Mouse (Mus musculus): ENCODE measurements at regions not wholly inside any gene's neighbourhood (a gene's known extent, or its start where the extent isn't known, plus 50 kb on each side); places are given as distances from the start of the nearest gene placed in this dataset.

- no peak for ATAC-seq (ENCODE audit: insufficient number of reproducible peaks, insufficient read depth, low FRiP score, low TSS enrichment, low read depth)
- WGBS, result 53% methylated on average over 5 of the region's 5 CpGs
- no peaks in the 10 kb centered on the region for H3K4me1 ChIP-seq
Observed at GRCm38 (mm10) chr10:91345465-91345864, 164.3 kb upstream of the Tmpo start.

GRCm38 (mm10) chr10:91342083-91342482 lies 161.0 kb upstream of the Tmpo start:
- no peak overlapping the region for H3K9ac ChIP-seq
- H3K36me3 ChIP-seq, result no peaks in the 10 kb centered on the region
- no peak overlapping the region for H3K4me2 ChIP-seq
- 89% methylated on average over 8 of the region's 8 CpGs for WGBS
- H3K27ac ChIP-seq, result no peak overlapping the region
- H3K4me3 ChIP-seq, result no peak overlapping the region
- ATAC-seq (ENCODE audit: insufficient number of reproducible peaks, insufficient read depth, low FRiP score, low TSS enrichment, low read depth), result no peak
- H3K9me3 ChIP-seq, result no peaks in the 10 kb centered on the region
- no peaks in the 10 kb centered on the region for H3K27me3 ChIP-seq
- H3K4me1 ChIP-seq, result no peaks in the 10 kb centered on the region

More at GRCm38 (mm10) chr10:91345465-91345864, 164.3 kb upstream of the Tmpo start:
- Histone ChIP-seq H3K27ac (no peak overlapping the region), H3K36me3 (no peaks in the 10 kb centered on the region), H3K27me3 (no peaks in the 10 kb centered on the region), H3K9me3 (no peaks in the 10 kb centered on the region), H3K4me3 (no peak overlapping the region), H3K4me2 (no peak overlapping the region), H3K9ac (no peak overlapping the region)

GRCm38 (mm10) chr10:91339361-91339760 lies 158.2 kb upstream of the Tmpo start:
- no peaks in the 10 kb centered on the region for H3K27me3 ChIP-seq
- ATAC-seq (ENCODE audit: insufficient number of reproducible peaks, insufficient read depth, low FRiP score, low TSS enrichment, low read depth), result no peak
- H3K9me3 ChIP-seq, result no peaks in the 10 kb centered on the region
- no peak overlapping the region for H3K4me3 ChIP-seq
- H3K27ac ChIP-seq, result no peak overlapping the region
- no peak overlapping the region for H3K9ac ChIP-seq
- H3K4me1 ChIP-seq, result no peaks in the 10 kb centered on the region
- WGBS, result 93% methylated on average over 3 of the region's 3 CpGs
- no peak overlapping the region for H3K4me2 ChIP-seq
- H3K36me3 ChIP-seq, result no peaks in the 10 kb centered on the region

GRCm38 (mm10) chr10:91326661-91327312 lies 145.7 kb upstream of the Tmpo start:
- WGBS, result 29% methylated on average over 12 of the region's 12 CpGs
- no peaks in the 10 kb centered on the region for H3K4me1 ChIP-seq
- H3K4me3 ChIP-seq, result no peak overlapping the region
- no peak for ATAC-seq (ENCODE audit: insufficient number of reproducible peaks, insufficient read depth, low FRiP score, low TSS enrichment, low read depth)
- no peak overlapping the region for H3K4me2 ChIP-seq
- no peaks in the 10 kb centered on the region for H3K36me3 ChIP-seq
- no peak overlapping the region for H3K9ac ChIP-seq
- H3K9me3 ChIP-seq, result no peaks in the 10 kb centered on the region
- H3K27ac ChIP-seq, result no peak overlapping the region
- no peaks in the 10 kb centered on the region for H3K27me3 ChIP-seq

GRCm38 (mm10) chr10:91326144-91326655 lies 145.1 kb upstream of the Tmpo start:
- Histone ChIP-seq H3K4me1 (no peaks in the 10 kb centered on the region), H3K9me3 (no peaks in the 10 kb centered on the region), H3K4me3 (no peak overlapping the region), H3K27me3 (no peaks in the 10 kb centered on the region), H3K9ac (no peak overlapping the region), H3K4me2 (no peak overlapping the region), H3K36me3 (no peaks in the 10 kb centered on the region), H3K27ac (no peak overlapping the region)
- 61% methylated on average over 8 of the region's 8 CpGs for WGBS
- no peak for ATAC-seq (ENCODE audit: insufficient number of reproducible peaks, insufficient read depth, low FRiP score, low TSS enrichment, low read depth)

- no peak overlapping the region for H3K4me2 ChIP-seq
- no peaks in the 10 kb centered on the region for H3K36me3 ChIP-seq
- no peak for ATAC-seq (ENCODE audit: insufficient number of reproducible peaks, insufficient read depth, low FRiP score, low TSS enrichment, low read depth)
- H3K27ac ChIP-seq, result no peak overlapping the region
- WGBS, result 80% methylated on average over 4 of the region's 4 CpGs
- no peaks in the 10 kb centered on the region for H3K4me1 ChIP-seq
- no peaks in the 10 kb centered on the region for H3K27me3 ChIP-seq
- no peak overlapping the region for H3K9ac ChIP-seq
- no peak overlapping the region for H3K4me3 ChIP-seq
- no peaks in the 10 kb centered on the region for H3K9me3 ChIP-seq
Observed at GRCm38 (mm10) chr10:91321226-91321625, 140.1 kb upstream of the Tmpo start.

- Histone ChIP-seq H3K27me3 (no peaks in the 10 kb centered on the region), H3K4me1 (no peaks in the 10 kb centered on the region), H3K4me2 (no peak overlapping the region), H3K9me3 (no peaks in the 10 kb centered on the region), H3K4me3 (no peak overlapping the region), H3K9ac (no peak overlapping the region), H3K36me3 (no peaks in the 10 kb centered on the region), H3K27ac (no peak overlapping the region)
- 0 out of 2 replicates have a peak, but pooled peaks have one; percentile 11 for ATAC-seq (ENCODE audit: insufficient number of reproducible peaks, insufficient read depth, low FRiP score, low TSS enrichment, low read depth)
- WGBS, result 76% methylated on average over 10 of the region's 10 CpGs
Observed at GRCm38 (mm10) chr10:91319442-91320112, 138.5 kb upstream of the Tmpo start.

- Histone ChIP-seq H3K4me1 (no peaks in the 10 kb centered on the region), H3K4me2 (no peak overlapping the region), H3K4me3 (no peak overlapping the region), H3K27ac (no peak overlapping the region), H3K9me3 (no peaks in the 10 kb centered on the region), H3K36me3 (no peaks in the 10 kb centered on the region), H3K9ac (no peak overlapping the region), H3K27me3 (no peaks in the 10 kb centered on the region)
- no peak for ATAC-seq (ENCODE audit: insufficient number of reproducible peaks, insufficient read depth, low FRiP score, low TSS enrichment, low read depth)
- WGBS, result 75% methylated on average over 1 of the region's 1 CpGs
Observed at GRCm38 (mm10) chr10:91314441-91314840, 133.3 kb upstream of the Tmpo start.

GRCm38 (mm10) chr10:91313316-91313715 lies 132.2 kb upstream of the Tmpo start:
- Histone ChIP-seq H3K9ac (no peak overlapping the region), H3K36me3 (no peaks in the 10 kb centered on the region), H3K27ac (no peak overlapping the region), H3K9me3 (no peaks in the 10 kb centered on the region), H3K27me3 (no peaks in the 10 kb centered on the region), H3K4me3 (no peak overlapping the region), H3K4me2 (no peak overlapping the region), H3K4me1 (no peaks in the 10 kb centered on the region)
- peak; percentile 48; the same call in 1 of the 2 replicates for ATAC-seq (ENCODE audit: insufficient number of reproducible peaks, insufficient read depth, low FRiP score, low TSS enrichment, low read depth)
- WGBS, result 30% methylated on average over 3 of the region's 3 CpGs

GRCm38 (mm10) chr10:91312913-91313312 lies 131.8 kb upstream of the Tmpo start:
- Histone ChIP-seq H3K9me3 (no peaks in the 10 kb centered on the region), H3K27ac (no peak overlapping the region), H3K4me3 (no peak overlapping the region), H3K9ac (no peak overlapping the region), H3K4me2 (no peak overlapping the region), H3K36me3 (no peaks in the 10 kb centered on the region), H3K4me1 (no peaks in the 10 kb centered on the region), H3K27me3 (no peaks in the 10 kb centered on the region)
- ATAC-seq (ENCODE audit: insufficient number of reproducible peaks, insufficient read depth, low FRiP score, low TSS enrichment, low read depth), result no peak
- WGBS, result 52% methylated on average over 5 of the region's 5 CpGs

- Histone ChIP-seq H3K4me2 (no peak overlapping the region), H3K9ac (no peak overlapping the region), H3K27ac (no peak overlapping the region), H3K4me1 (no peaks in the 10 kb centered on the region), H3K36me3 (no peaks in the 10 kb centered on the region), H3K4me3 (no peak overlapping the region), H3K27me3 (peaks cover 4% of the 10 kb centered on the region; the same call in 1 of the 2 replicates), H3K9me3 (no peaks in the 10 kb centered on the region)
- WGBS, result 46% methylated on average over 7 of the region's 7 CpGs
- ATAC-seq (ENCODE audit: insufficient number of reproducible peaks, insufficient read depth, low FRiP score, low TSS enrichment, low read depth), result no peak
Observed at GRCm38 (mm10) chr10:91300067-91300466, 119.0 kb upstream of the Tmpo start.

Data from embryonic facial prominence, embryonic 13.5 days (tissue).